Mouse (Mus musculus) liver, embryonic 14.5 days (tissue): ENCODE data around the gene Espn. TPM values are rescaled to one million over a fixed set of nuclear protein-coding genes. Genes with fewer than 3 reads are reported as not detected.

Experiments
- ATAC-seq: fragments of 200-750 bp; cut with Nextera tagmentation; 2 replicates; pipeline ENCODE4 v1.8.0; 2017; ENCODE audit warnings: moderate number of reproducible peaks, mild to moderate bottlenecking, moderate library complexity; ENCODE audit not compliant: insufficient read depth
- DNase-seq, 3 experiments: peaks; one replicate each; pipeline ENCODE4 v3.0.0-alpha.2; 2012 to 2013; ENCODE audit warnings: low read depth in 3 of 3, low spot score in 3 of 3
- H3K27ac ChIP-seq: fragments of 300-500 bp; sonication (generic); 2 replicates; pipeline ENCODE4 v1.5.1; 2014; ENCODE audit warnings: moderate library complexity, mild to moderate bottlenecking, control low read depth, inconsistent platforms
- H3K27me3 ChIP-seq: fragments of 300-500 bp; sonication (generic); 2 replicates; pipeline ENCODE4 v1.6.1; 2014; ENCODE audit warnings: mild to moderate bottlenecking, low read length, moderate library complexity; ENCODE audit not compliant: control insufficient read depth, insufficient read depth
- H3K36me3 ChIP-seq: fragments of 300-500 bp; sonication (generic); replicated peaks from 2 replicates; pipeline ENCODE4 v1.6.1; 2014; ENCODE audit warnings: low read depth; ENCODE audit not compliant: control insufficient read depth, insufficient read depth
- H3K4me1 ChIP-seq, 2 experiments: fragments of 200-500 bp in 1 of 2; fragments of 300-500 bp in 1 of 2; sonication (generic) in 1 of 2; replicated peaks; 2 replicates each; pipeline ENCODE4 v1.6.1; 2012 to 2014; ENCODE audit warnings: antibody characterized with exemption in 1 of 2, inconsistent platforms in 1 of 2, low read length in 1 of 2; ENCODE audit not compliant: control insufficient read depth in 2 of 2, insufficient read depth in 2 of 2
- H3K4me2 ChIP-seq: fragments of 300-500 bp; sonication (generic); 2 replicates; pipeline ENCODE4 v1.6.1; 2014; ENCODE audit warnings: low read depth, mild to moderate bottlenecking, control low read depth, moderate library complexity
- H3K4me3 ChIP-seq, 2 experiments: fragments of 200-500 bp in 1 of 2; fragments of 300-500 bp in 1 of 2; sonication (generic) in 1 of 2; 2 replicates each; pipeline ENCODE4 v1.5.1; 2012 to 2014; ENCODE audit warnings: low read depth in 2 of 2, low read length in 2 of 2, mild to moderate bottlenecking in 2 of 2, control low read depth in 1 of 2, inconsistent platforms in 1 of 2, moderate library complexity in 1 of 2; ENCODE audit not compliant: insufficient read depth in 1 of 2
- H3K9ac ChIP-seq: fragments of 300-500 bp; sonication (generic); replicated peaks from 2 replicates; pipeline ENCODE4 v1.6.1; 2014; ENCODE audit warnings: mild to moderate bottlenecking, control low read depth, moderate library complexity
- H3K9me3 ChIP-seq: fragments of 300-500 bp; sonication (generic); 2 replicates; pipeline ENCODE4 v1.6.1; 2016; ENCODE audit warnings: low read length, mixed read lengths; ENCODE audit not compliant: control insufficient read depth
- CTCF ChIP-seq: IDR thresholded peaks from 2 replicates; pipeline ENCODE4 v1.5.1; 2016; ENCODE audit warnings: antibody characterized with exemption, low read depth, control low read depth
- EP300 ChIP-seq: IDR thresholded peaks from 2 replicates; pipeline ENCODE4 v1.6.1; 2016; ENCODE audit warnings: antibody characterized with exemption, low read depth
- WGBS: fragments of 180-500 bp; shearing (Covaris S2); extraction: QIAGEN DNeasy Blood & Tissue Kit; methylation state at CpG from one replicate; pipeline ENCODE4 v1.1.7; 2014; ENCODE audit not compliant: insufficient replicate concordance; 5-methylcytosine and 5-hydroxymethylcytosine counted together
- polyA plus RNA-seq, 2 experiments: library from polyadenylated mRNA; depleted of rRNA in 1 of 2; stranded (reverse) in 1 of 2; unstranded in 1 of 2; fragments of >200 nt; fragmentation: Nextera tagmentation in 1 of 2; extraction: Ambion mirVana in 1 of 2; gene quantifications; 2 replicates each; pipeline versions ENCODE4 v1.2.1 to v1.2.3; 2012 to 2014

Espn gene
- polyA plus RNA-seq, 2 experiments: 1.2 TPM

DNA sequence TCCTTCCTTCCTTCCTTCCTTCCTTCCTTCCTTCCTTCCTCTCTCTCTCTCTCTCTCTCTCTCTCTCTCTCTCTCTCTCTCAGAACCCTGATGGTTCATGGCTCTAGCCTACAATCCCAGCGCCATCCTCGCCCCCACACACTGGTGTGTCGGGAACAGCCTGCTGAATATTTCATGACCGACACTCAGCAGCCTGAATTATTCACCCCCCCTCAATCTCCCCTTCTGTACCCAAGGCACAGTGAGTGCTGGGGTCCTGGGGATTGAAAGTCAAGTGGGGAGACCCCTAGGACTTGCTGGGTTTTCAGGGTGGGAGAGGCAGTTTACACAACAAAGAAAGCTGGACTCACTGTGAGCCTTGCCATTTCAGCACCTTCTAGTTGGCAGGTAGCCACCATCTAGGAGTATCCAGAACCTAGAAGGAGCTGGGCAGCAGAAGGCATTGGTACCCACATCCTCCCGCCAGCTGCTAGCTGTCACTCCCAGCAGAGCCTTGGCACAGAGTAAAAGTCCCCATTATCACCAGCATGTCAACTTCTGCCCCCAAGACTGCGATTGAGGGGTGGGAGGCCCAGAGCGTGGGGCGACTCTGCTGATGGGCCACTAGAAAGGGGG is 10.5 kb downstream of the Espn start:
- ATAC-seq (no peak), DNase-seq (no peak)
- H3K9ac ChIP-seq: no peak overlapping the region
- WGBS: 63% methylated on average over 8 of the region's 8 CpGs
- no peak overlapping the region for H3K27ac ChIP-seq
- TF ChIP-seq CTCF: no peak
- TF ChIP-seq EP300: no peak
- H3K27me3 ChIP-seq: no peaks in the 10 kb centered on the region; the same call in 1 of the 2 replicates
- no peaks in the 10 kb centered on the region for H3K36me3 ChIP-seq
- no peak overlapping the region for H3K4me3 ChIP-seq
- peaks cover 3 to 6% of the 10 kb centered on the region in 2 experiments; a peak in 3 of 4 replicates for H3K4me1 ChIP-seq
- H3K4me2 ChIP-seq: no peak overlapping the region
- no peaks in the 10 kb centered on the region for H3K9me3 ChIP-seq

DNA sequence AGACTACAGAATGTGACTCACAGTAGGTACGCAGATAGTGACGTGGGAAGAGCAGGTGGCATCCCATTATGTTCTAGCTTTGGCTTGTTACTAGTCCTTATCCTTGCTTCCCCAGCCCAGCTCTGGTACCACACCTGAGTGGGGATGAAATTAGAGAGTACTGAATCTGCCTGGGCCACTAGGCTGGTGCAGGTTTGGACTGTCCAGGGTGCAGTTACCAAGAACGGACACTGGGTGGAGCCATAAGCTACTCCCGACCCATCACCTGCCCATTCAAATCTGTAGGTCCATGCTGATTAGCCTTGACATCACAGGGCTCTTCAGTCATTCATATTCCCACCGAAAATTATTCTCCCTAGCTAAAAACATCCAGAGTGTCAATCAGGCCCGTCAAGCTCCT is 11.7 kb downstream of the Espn start:
- DNase-seq (peak in 1 of 3 experiments; percentile 37), ATAC-seq (no peak)
- no peaks in the 10 kb centered on the region for H3K9me3 ChIP-seq
- no peaks in the 10 kb centered on the region for H3K36me3 ChIP-seq
- no peak for TF ChIP-seq EP300
- peak; percentile 91 for TF ChIP-seq CTCF
- H3K27ac ChIP-seq: no peak overlapping the region
- H3K27me3 ChIP-seq: no peaks in the 10 kb centered on the region; the same call in 1 of the 2 replicates
- WGBS: 23% methylated on average over 6 of the region's 6 CpGs
- no peak overlapping the region for H3K4me2 ChIP-seq
- no peak overlapping the region for H3K4me3 ChIP-seq
- peaks cover 3 to 6% of the 10 kb centered on the region in 2 experiments; a peak in 3 of 4 replicates for H3K4me1 ChIP-seq
- H3K9ac ChIP-seq: no peak overlapping the region

DNA sequence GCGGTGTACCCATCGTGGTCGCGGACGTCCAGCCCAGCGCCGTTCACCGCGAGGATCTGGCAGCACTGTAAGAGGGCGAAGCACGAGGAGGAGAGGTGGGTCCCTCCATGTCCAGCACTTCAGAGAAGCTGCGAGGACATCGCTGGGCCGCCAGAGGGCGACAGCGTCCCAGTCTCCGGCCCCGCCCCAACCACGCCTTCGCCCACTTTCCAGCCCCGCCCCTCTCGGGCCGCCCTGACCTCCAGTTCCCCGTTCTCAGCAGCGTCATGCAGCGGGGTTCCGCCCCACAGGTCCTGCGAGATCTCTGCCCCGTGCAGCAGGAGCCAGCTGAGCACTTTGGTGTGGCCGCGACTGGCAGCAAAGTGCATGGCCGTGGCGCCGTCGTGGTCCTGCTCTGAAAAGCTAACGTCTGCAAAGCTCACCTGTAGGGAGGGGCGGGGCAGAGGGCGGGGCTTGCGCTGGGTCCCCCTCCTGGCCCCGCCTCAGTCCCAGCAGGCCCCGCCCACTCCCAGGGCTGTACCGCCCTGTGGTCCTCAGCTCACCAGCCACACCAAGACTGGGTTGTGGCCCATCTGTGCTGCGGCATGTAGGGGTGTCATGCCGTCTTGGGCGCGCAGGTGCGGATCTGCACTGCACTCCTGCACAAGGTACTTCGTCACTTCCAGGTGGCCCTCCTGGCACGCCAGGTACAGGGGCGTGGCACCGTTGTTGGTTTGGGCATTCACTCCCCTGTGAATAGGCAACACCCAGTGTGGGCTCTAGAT is 13.5 kb downstream of the Espn start:
- Histone ChIP-seq H3K9ac (no peak overlapping the region), H3K27ac (no peak overlapping the region), H3K27me3 (peaks cover 8% of the 10 kb centered on the region), H3K9me3 (no peaks in the 10 kb centered on the region), H3K36me3 (no peaks in the 10 kb centered on the region), H3K4me1 (peaks cover 3 to 6% of the 10 kb centered on the region in 2 experiments; a peak in 3 of 4 replicates), H3K4me3 (peak overlapping the region; percentile 51 to 56), H3K4me2 (peak overlapping the region; percentile 74)
- DNase-seq (peak; percentile 66 to 76 (median 66)), ATAC-seq (peak; percentile 88)
- TF ChIP-seq EP300 (no peak), CTCF (peak; percentile 97)
- 3% methylated on average over 51 of the region's 51 CpGs for WGBS

DNA sequence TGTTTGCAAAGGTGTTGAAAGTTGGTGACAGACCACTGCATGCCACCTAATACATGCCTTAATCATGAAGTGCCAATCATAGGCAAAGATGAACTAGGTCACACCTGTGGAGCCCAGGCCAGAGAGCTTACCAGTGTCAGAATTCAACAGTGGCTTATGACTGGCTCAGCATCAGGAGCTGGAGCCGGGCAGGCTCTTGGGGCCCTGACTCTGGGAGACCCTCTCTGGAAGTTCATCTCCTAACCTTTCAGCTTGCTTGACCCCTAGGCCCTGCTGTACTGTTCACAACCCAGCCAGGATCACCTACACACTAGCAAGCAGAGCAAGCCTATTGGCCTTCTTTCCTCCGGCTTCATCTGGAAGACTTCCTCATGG is 15.3 kb downstream of the Espn start:
- TF ChIP-seq EP300 (no peak), CTCF (no peak)
- Histone ChIP-seq H3K4me3 (no peak overlapping the region), H3K36me3 (no peaks in the 10 kb centered on the region), H3K4me1 (peaks cover 3 to 6% of the 10 kb centered on the region in 2 experiments; a peak in 3 of 4 replicates), H3K9me3 (no peaks in the 10 kb centered on the region), H3K9ac (no peak overlapping the region), H3K27ac (no peak overlapping the region), H3K4me2 (no peak overlapping the region), H3K27me3 (peaks cover 26% of the 10 kb centered on the region)
- 77% methylated on average over 2 of the region's 2 CpGs for WGBS
- no peak for DNase-seq
- ATAC-seq: no peak

DNA sequence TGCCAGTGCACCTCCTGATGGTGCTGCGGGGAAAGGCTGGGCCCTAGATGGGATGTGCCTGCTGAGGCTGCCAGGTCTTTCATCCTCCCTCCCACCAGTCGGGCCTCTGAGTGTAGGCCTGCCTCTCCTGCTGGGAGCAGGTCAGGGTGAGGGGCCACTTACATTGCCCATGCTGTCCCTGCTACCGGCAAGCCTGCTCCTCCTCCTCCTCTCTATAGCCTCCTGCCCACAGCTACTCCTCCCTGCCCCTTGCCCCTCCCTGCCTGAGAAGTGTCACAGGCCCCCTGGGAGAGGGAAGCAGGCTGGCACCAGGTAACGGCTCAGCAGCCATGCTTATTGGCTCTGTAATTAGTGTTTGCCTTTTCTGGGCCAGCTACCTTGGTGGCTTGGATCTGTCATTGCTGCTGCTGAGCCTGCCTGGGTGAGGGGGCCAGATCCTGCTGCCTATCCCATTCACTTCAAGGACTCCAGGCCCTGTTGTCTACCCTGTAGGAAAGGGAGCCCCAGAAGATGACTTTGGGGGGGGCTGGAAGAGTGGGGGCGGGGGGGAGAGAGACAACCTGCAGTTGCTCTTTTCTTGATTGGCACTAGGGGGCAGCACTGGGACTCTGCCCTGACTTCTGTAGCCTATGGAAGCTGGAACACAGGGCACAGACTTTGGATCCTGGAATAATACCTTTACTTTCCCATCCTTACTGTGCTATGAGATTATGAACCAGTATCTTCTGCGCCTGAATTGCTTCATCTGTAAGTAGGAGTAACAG is 15.9 kb downstream of the Espn start:
- no peaks in the 10 kb centered on the region for H3K36me3 ChIP-seq
- no peak overlapping the region for H3K27ac ChIP-seq
- 38% methylated on average over 6 of the region's 6 CpGs for WGBS
- H3K9ac ChIP-seq: no peak overlapping the region
- no peak overlapping the region for H3K4me2 ChIP-seq
- TF ChIP-seq CTCF (peak; percentile 74), EP300 (no peak)
- H3K4me1 ChIP-seq: peaks cover 3 to 6% of the 10 kb centered on the region in 2 experiments; a peak in 3 of 4 replicates
- DNase-seq: no peak
- ATAC-seq: no peak
- no peak overlapping the region for H3K4me3 ChIP-seq
- peaks cover 32% of the 10 kb centered on the region for H3K27me3 ChIP-seq
- H3K9me3 ChIP-seq: no peaks in the 10 kb centered on the region
